Mouse (Mus musculus) natural killer cell, adult 2 months (primary cell): ENCODE results near the gene Efhc1.

ENCODE experiments used
- DNase-seq, 2 experiments: peaks; one replicate each; pipeline ENCODE4 v3.0.0; 2022; ENCODE audit warnings: low spot score in 2 of 2

Gene Efhc1

GRCm38 (mm10) chr1:20951799-20952198 lies 373 bp downstream of the Efhc1 start:
- no peak for DNase-seq

- no peak for DNase-seq
These were observed 3.5 kb downstream of the Efhc1 start for GRCm38 (mm10) chr1:20954876-20955275.

- DNase-seq: no peak
These were observed 18.2 kb downstream of the Efhc1 start for GRCm38 (mm10) chr1:20969642-20970041.

- DNase-seq: no peak
These were observed 22.0 kb downstream of the Efhc1 start for GRCm38 (mm10) chr1:20973389-20973788.

- no peak for DNase-seq
These were observed 23.1 kb downstream of the Efhc1 start for GRCm38 (mm10) chr1:20974341-20975135.

- DNase-seq: no peak
These were observed 29.1 kb downstream of the Efhc1 start for GRCm38 (mm10) chr1:20980553-20980952.

GRCm38 (mm10) chr1:20981764-20982163 lies 30.3 kb downstream of the Efhc1 start:
- DNase-seq: no peak

- DNase-seq: no peak
These were observed 32.7 kb downstream of the Efhc1 start for GRCm38 (mm10) chr1:20984103-20984502.

GRCm38 (mm10) chr1:20984582-20984981 lies 33.2 kb downstream of the Efhc1 start:
- DNase-seq: no peak

- no peak for DNase-seq
These were observed 35.1 kb downstream of the Efhc1 start for GRCm38 (mm10) chr1:20986378-20987056.

GRCm38 (mm10) chr1:20989461-20990083 lies 38.1 kb downstream of the Efhc1 start:
- DNase-seq: no peak

- no peak for DNase-seq
These were observed 42.3 kb downstream of the Efhc1 start for GRCm38 (mm10) chr1:20993690-20994089.

- no peak for DNase-seq
These were observed 42.9 kb downstream of the Efhc1 start for GRCm38 (mm10) chr1:20994338-20994737.

GRCm38 (mm10) chr1:20995331-20995986 lies 44.0 kb downstream of the Efhc1 start:
- DNase-seq: no peak

- no peak for DNase-seq
These were observed 45.3 kb downstream of the Efhc1 start for GRCm38 (mm10) chr1:20996603-20997327.

- no peak for DNase-seq
These were observed 45.9 kb downstream of the Efhc1 start for GRCm38 (mm10) chr1:20997328-20997689.

GRCm38 (mm10) chr1:20997881-20998389 lies 46.5 kb downstream of the Efhc1 start:
- DNase-seq: no peak

GRCm38 (mm10) chr1:21002246-21003142 lies 51.1 kb downstream of the Efhc1 start:
- no peak for DNase-seq

- no peak for DNase-seq
These were observed 53.2 kb downstream of the Efhc1 start for GRCm38 (mm10) chr1:21004596-21004995.

GRCm38 (mm10) chr1:21006775-21007174 lies 55.3 kb downstream of the Efhc1 start:
- no peak for DNase-seq
